In genomic region chr5:81568743-81569142, GRCm38 (mm10) we compare ENCODE assay signal across 14 mouse cellular contexts.
DNase-seq lines count a peak whose midpoint lies in the region; ATAC-seq and TF ChIP-seq lines count a peak whose summit lies in the region.
"Had no signal": no experiment of that assay in that cellular context is flagged by ENCODE, and none has a peak within 500 bp of the region (broad histone marks: within the 10 kb centered on the region; RNA-seq: fewer than 3 reads in every experiment).

No protein-coding gene starts in this region.

- H3K4me2 ChIP-seq in liver, embryonic 12.5 days: no peak overlapping the region

- H3K27ac ChIP-seq in liver, adult 2 months (replicated peaks; ENCODE audit: insufficient read depth, low read depth, low read length): peak overlapping the region; percentile 56; the same call in 1 of the 2 replicates
- H3K27ac ChIP-seq in liver, embryonic 12.5 days: no peak overlapping the region
- H3K27ac ChIP-seq: embryonic facial prominence, embryonic 10.5 days; limb, embryonic 10.5 days had no signal

- H3K36me3 ChIP-seq in liver, adult 2 months (ENCODE audit: control insufficient read depth, insufficient read depth, low read length): no peaks in the 10 kb centered on the region
- no peaks in the 10 kb centered on the region for H3K36me3 ChIP-seq in liver, embryonic 12.5 days
- H3K36me3 ChIP-seq: embryonic facial prominence, embryonic 10.5 days; limb, embryonic 10.5 days had no signal

- H3K4me3 ChIP-seq in liver, adult 2 months (ENCODE audit: insufficient read depth, low read depth, low read length): no peak overlapping the region
- no peak overlapping the region for H3K4me3 ChIP-seq in liver, embryonic 12.5 days
- H3K4me3 ChIP-seq: embryonic facial prominence, embryonic 10.5 days; limb, embryonic 10.5 days; megakaryocyte, embryonic 14.5 days had no signal

- H3K9ac ChIP-seq in liver, adult 2 months (ENCODE audit: low read depth, low read length): no peak overlapping the region
- H3K9ac ChIP-seq in liver, embryonic 12.5 days: no peak overlapping the region

- no peaks in the 10 kb centered on the region for H3K79me2 ChIP-seq in liver, adult 2 months (ENCODE audit: control insufficient read depth, insufficient read depth, low read length)

- TF ChIP-seq POLR2A in liver, adult 2 months (IDR thresholded peaks at IDR 0.05; ENCODE audit: extremely low read depth, insufficient read depth, low read length): no peak

- H3K4me1 ChIP-seq in liver, adult 2 months (ENCODE audit: control insufficient read depth, insufficient read depth, low read length): peaks cover 4% of the 10 kb centered on the region; the same call in 1 of the 2 replicates
- no peaks in the 10 kb centered on the region for H3K4me1 ChIP-seq in liver, embryonic 12.5 days
- H3K4me1 ChIP-seq: embryonic facial prominence, embryonic 10.5 days; megakaryocyte, embryonic 14.5 days had no signal

- no peaks in the 10 kb centered on the region for H3K9me3 ChIP-seq in liver, embryonic 12.5 days (replicated peaks)
- H3K9me3 ChIP-seq: embryonic facial prominence, embryonic 10.5 days; limb, embryonic 10.5 days; megakaryocyte, embryonic 14.5 days had no signal

- 16% methylated on average over 1 of the region's 1 CpGs for WGBS in liver, adult 2 months
- 60% methylated on average over 1 of the region's 1 CpGs for WGBS in liver, embryonic 12.5 days (ENCODE audit: insufficient replicate concordance)

- peak; percentile 29 to 34 for DNase-seq in cerebellum, postnatal 25 days
- no peak for DNase-seq in cerebellum, postnatal 4 days (ENCODE audit: low spot score in 2 of 2)
- peak; percentile 100 for DNase-seq in liver, adult 2 months (ENCODE audit: extremely low read depth, low read depth, low spot score)
- peak; percentile 20 for DNase-seq in fibroblast of lung, adult 2 months (ENCODE audit: low read depth)
- DNase-seq in kidney, postnatal 25 days: peak; percentile 30 to 57
- no peak for DNase-seq in left cerebral cortex, adult 9 months (ENCODE audit: low spot score in 2 of 2)
- DNase-seq: gastrocnemius, postnatal 25 days; lung, adult 2 months; spleen, adult 18-20 months; thymus, postnatal 36 days had no signal

- no peak for ATAC-seq in liver, embryonic 12.5 days

- no peaks in the 10 kb centered on the region for H3K27me3 ChIP-seq in liver, adult 2 months (ENCODE audit: control insufficient read depth, insufficient read depth, low read length)
- H3K27me3 ChIP-seq in liver, embryonic 12.5 days (replicated peaks): no peaks in the 10 kb centered on the region
- H3K27me3 ChIP-seq: megakaryocyte, embryonic 14.5 days had no signal

- no peak for TF ChIP-seq CTCF in liver, adult 2 months (IDR thresholded peaks at IDR 0.05; ENCODE audit: low read depth, low read length)

Comparison
In these comparisons a context has a peak if more than half of its experiments do, and no peak if none do; other contexts are left out.
1. DNase-seq: peak in cerebellum, postnatal 25 days (2 of 2), liver, adult 2 months (single experiment), fibroblast of lung, adult 2 months (single experiment) and kidney, postnatal 25 days (2 of 2); none in cerebellum, postnatal 4 days (0 of 2) and left cerebral cortex, adult 9 months (0 of 2).